Mouse (Mus musculus) lung, postnatal 36 days (tissue): ENCODE data around the gene Qpct.
A peak's percentile ranks its signal among the peaks of the same experiment; 100 is the strongest.

Experiments used
- DNase-seq: peaks from one replicate; pipeline ENCODE4 v3.0.0; 2022; ENCODE audit warnings: mixed read lengths

Qpct gene

DNA sequence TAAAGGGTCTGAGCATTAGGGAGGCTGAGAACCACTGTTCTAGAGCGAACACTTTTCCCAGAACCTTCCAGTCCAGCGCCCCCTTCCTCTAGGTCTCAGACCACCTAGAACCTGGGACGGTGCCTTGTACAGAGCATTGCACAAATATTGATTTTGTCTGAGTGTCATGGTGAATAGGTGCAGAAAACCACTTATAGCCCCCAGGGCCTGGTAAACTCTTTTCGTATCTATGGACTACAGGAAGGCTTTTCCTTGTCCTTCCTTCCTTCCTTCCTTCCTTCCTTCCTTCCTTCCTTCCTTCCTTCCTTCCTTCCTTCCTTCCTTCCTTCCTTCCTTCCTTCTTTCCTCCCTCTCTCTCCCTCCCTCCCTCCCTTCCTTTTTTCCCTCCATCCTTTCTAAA lies at the start of gene Qpct:
Qpct (plus strand) TSS at position 301 of the 400 bp plus-strand sequence.
- no peak for DNase-seq

DNA sequence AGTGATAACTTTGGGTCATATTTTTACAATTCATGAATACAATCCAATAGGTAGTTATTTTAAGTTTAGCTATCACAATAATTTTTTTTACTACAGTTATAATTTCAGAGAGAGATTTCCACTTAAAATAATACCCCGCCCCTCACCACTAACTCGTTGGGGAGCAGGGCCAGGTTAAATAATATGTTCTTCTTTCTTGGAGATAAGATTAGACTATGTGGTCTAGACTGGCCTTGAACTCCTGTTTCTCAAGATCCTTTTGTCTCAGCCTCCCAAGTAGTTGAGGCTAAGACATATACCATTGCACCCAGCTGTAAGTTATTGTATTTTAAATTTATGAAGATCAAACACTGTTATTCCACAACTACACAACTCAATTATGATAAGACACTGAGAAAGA lies 38.1 kb upstream of the Qpct start:
- DNase-seq = no peak

DNA sequence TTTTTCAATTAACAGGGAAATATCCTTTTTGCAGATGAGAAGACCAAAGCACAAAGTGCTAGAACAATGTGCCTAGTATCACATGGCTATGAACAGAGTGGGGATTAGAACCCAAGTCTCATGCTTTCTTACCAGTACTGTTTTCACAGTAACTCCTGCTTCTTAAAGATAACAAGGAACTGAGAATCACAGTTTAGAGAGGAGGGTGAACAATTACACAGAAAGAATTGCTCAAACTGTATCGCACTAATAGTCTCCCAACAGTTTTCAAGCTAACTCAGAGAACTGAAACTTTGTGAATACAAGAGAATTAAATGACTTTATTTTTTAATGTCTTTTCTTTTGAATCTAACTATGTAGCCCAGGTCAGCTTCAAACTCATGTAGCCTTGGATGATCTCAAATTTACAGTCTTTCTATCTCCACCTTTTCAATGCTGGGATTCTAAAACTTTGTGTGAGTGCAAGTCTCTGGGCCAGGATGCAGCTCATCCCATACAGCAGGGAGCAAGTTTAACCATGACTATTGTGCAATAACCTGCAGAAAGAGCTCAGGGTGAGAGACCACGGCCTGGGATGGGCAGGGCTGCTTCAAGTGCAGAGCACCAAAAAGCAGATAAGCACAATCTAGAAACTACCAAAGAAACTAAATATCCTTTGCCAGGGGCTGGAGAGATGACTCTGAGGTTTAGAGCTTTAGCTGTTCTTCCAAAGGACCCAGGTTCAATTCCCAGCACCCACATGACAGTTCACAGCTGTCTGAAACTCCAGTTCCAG lies 36.6 kb upstream of the Qpct start:
- DNase-seq = no peak

DNA sequence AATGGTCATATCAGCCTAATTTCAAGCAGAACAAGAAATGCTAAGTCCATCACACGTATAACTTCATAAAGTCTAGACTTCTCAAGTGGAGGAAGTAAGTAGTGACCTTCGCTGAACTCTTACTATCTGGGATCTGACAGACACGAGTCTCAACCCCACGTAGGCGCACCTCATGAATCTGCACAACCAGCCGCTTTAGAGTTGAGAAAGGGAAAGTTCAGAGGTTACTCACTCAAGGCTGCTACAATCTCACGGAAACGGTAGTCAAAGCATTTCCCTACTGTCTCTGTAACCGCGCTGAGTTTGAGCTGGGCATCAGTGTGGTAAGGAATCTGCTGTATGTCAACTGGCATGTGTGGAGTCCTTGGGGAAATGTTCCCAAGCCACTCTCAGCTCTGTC lies 35.9 kb upstream of the Qpct start:
- no peak for DNase-seq

DNA sequence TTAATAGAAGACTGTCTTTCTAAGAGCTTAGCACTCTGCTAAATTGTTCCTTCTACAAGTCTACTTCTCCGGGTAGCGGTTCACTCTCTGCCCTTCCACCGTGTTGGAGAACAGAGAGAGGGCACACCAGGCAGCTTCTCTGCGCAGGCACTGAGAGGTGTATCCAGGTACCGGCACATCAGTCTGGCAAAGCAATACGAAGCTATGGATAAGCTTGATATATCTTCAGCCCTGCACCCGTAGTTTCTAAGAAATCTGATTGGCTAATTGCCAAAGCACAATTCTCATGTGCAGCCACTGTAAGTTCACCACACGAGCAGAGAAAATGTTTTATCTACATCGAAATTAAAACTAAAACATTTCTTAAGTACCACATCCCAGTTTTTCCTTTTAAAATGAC lies 33.3 kb upstream of the Qpct start:
- no peak for DNase-seq

DNA sequence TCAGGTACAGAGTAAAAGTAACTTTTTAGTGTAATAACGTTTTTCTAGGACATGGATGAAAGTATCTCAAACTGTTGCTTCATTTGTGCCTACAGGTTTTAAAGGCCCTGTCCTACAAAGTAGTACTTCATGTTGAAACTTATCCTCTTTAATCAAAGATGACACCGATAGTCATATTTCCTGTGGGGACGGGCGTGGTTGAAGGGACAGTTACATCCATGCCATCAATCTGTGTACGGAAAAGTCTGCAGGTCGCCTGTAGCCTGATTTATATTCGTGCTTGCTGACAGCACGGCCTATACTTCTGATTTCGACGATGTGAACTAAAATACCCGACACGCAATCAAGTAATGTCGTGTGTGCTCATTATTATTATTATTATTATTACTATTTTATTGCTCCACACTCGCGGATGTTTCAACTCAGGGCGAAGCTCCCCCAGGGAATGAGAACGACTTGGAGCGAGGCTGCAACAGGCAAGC lies 31.9 kb upstream of the Qpct start:
- peak; percentile 39 for DNase-seq

DNA sequence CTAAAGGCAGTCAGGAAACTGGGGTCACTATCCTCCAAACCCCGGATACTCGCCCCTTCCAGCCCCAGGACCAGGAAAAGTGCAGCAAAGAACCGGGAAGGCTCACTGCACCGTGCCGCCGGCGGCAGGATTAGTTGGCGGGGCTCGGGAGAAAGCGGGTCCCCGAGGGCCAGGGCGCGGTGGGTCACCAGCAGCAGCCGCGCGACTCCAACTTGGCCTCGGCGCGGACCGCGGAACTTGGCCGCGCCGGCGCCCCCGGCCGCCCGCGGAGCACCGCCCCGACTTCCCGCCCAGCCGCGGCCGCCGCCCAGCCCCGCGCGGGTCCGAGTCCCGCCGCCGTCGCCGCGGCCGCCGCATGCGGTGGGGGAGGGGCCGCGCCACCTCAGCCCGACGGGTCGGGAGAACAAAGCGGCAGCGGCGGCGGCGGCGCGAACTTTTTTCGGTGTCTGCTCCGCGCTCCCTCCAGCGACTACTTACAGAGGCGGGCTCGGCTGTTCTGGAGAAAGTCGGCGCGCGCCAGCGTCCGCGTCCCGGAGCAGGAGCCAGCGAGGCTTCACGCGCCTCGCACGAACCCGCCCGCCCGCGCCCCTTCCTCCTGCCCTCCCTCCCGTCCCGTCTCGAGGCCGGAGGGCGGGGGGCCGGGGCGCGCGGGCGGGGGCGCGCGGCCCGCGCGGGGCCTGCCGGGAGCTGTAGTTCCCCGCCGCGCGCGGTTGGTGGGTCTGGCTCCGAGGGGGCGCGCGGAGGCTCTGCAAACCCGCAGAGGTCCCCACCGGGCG lies 31.3 kb upstream of the Qpct start, which contains the start of gene Prkd3:
Prkd3 (minus strand) TSS at position 609 of the 776 bp plus-strand sequence.
- peak; percentile 70 for DNase-seq

DNA sequence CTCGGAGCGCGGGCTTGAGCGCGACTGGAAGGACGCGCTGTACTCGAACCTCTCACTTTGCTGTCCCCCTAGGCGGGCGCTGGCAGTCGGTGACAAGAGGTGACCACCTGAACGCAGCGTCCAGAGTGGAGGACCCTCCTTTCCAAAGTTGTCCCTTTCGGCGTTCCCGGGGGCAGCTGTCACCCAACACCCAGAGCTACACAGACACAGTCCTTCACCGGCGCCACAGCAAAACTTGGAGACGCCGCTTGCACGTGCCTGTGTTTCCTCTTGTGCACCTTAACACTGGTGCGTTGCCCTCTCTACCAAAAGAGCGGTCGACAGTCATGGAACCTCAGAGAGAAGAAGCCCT lies 30.7 kb upstream of the Qpct start:
- no peak for DNase-seq

DNA sequence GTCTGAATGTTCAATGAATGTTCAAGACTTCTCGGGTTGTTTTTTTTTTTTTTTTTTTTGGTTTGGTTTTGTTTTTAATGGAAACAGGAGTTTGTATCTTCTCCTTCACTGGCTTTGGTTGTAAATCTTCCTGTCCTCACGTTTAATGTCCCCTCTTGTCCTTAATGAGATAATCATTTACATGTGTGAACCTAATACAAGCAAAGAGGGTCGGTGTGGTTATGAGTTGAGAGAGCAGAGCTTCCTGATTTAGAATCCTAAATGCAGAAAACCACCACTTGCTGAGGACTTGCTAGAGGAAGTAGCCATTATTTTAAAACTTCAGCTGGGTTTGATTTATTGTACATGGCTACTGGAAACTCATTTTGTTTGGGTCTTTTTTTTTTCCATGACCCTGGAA lies 29.0 kb upstream of the Qpct start:
- no peak for DNase-seq

DNA sequence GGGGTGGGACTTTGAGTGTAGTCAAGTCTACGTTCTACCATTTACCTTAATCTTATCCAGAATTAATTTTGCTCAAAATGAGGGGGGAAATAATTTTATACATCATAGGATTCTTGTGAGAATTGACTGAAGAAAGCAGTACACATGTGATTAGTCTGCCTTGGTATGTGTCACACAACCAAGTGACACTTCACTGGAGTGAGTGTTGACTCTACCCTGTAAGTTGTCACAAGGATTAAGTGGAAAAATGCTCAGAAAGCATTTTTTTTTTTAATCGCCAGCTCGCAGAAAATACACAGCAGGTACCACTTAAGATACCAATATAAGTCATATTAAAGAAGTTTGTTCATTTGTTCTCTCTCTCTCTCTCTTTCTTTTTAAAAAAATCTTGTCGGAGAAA lies 27.2 kb upstream of the Qpct start:
- peak; percentile 49 for DNase-seq

DNA sequence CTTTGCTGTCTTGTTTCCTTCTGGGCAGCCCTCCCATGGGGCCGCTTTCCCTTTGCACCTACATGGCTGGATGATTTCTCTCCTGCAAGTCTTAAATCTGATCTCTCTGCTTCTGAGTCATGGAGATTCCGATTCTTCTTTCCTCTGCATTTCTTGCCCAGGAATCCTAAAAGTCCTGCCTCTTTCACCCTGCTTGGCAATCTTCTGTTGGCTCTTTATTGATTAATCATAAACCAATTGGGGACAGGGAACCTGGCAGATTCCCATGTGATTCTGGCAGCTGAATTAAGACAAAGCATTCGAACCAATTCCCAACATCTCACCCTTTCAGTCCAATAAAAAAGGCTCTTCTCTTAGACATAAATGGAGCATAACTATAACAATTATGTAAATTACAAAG lies 22.5 kb upstream of the Qpct start:
- DNase-seq = no peak

DNA sequence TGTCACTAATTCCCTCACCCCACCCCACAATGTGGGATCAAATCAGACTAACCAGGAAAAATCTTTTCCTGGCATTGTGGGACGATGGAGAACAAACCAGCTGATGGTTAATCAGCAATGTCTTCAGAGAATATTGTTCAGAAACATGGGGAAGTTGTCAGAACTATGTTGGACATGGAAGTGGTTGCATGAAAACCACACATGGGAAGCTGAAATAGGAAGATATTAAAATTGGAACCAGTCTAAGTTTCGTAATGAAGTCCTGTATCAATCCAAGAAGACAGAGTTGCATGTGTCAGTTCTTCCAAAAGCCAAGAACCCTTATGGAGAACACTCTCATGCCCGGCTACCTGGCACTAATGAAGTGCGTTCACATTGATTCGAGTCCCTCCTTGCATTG lies 20.1 kb upstream of the Qpct start:
- no peak for DNase-seq

DNA sequence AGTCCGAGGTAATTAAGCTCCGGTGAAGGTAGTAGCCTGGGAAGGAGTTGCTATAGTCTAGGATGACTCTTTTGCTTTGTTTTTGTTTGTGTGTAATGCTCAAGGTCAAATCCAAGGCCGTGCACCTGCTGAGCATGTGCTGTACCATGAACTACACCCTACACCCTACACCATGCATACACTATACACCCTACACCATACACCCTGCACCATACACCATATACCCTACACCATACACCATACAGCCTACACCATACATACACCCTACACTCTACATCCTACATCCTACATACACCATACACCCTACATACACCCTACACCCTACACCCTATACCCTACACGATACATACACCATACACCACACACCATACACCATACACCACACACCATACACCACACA lies 18.9 kb upstream of the Qpct start:
- no peak for DNase-seq

DNA sequence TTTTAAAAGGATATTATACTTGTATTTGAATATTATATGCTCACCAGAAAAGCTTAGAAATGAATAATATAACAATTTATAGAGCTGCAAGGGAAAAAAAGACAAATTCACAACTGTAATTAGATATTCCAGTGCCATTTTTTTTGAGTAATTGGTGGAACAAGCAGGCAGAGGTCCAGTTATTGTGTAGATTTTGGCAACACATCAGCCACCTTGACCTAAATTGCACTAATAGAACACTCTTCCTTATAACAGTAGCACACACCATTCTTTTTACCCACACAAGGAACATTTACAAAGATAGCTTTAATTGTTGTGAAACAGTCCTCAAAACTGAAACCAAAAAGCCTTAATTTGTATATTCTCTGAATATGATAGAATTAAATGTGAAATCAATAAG lies 12.0 kb upstream of the Qpct start:
- no peak for DNase-seq

DNA sequence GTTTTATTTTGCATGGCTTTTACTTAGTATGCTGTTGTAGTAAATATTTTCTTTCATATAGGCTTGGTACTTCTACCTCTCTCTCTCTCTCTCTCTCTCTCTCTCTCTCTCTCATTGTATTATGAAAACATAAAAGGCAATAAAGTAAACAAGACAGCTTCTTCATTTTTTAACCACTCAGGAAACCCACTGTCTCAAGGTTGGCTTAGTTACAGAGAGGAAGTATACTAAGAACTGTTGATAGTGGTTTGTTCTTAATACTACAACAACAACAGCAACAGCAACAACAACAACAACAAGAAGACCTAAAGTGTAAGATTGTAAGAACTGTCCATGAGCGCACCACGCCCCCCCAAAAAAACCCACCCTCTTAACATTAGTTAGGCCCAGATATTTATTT lies 8.0 kb upstream of the Qpct start:
- no peak for DNase-seq

DNA sequence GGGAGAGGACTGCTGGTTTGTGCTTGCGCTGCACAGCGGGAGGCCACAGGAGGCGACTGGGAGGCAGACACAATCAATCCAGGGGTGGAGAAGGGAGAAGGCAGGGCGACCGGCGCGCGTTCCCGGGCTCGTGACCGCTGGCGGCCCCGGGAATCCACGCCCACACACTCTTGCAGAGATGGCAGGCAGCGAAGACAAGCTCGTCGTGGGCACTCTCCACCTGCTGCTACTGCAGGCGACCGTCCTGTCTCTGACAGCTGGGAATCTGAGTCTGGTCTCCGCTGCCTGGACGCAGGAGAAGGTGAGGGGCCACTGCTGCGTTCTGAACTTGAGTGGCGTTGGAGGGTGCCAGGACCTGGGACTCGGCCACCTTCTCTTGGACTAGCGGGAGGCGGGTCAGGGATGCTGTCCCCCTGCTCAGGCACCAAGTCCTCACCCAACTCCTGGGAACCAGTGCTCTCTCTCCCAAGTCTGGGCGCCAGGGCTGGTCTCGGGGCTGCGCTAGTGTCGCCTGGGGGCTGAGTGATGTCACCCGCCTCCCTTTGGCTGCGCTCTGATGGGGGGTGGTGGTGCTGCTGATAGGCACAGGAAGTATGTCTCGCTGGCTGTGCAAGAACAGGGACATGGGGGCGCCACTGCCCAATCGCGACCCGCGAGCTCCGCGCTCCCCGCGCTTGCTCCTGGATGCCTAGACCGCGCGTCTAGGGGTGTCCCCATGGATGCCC lies 544 bp downstream of the Qpct start:
- peak; percentile 77 for DNase-seq

DNA sequence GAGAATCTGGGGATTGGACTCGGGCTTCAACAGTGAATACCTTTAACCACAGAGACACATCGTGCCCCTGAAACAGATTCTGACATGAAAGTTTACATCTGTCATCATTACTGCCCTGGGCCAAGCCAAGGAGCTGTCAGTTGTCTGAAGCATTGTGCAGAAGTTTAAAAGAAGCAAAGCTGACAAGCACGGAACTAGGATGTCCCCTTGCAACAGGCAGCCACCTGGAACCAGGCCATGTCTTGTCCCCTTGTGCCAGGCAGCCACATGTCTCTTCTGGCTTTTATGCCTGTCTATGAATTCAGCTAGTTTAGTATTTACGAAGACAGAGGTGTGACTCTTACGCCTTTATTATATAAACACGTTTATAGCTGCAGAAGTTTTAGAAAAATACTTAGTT lies 6.6 kb downstream of the Qpct start:
- no peak for DNase-seq

DNA sequence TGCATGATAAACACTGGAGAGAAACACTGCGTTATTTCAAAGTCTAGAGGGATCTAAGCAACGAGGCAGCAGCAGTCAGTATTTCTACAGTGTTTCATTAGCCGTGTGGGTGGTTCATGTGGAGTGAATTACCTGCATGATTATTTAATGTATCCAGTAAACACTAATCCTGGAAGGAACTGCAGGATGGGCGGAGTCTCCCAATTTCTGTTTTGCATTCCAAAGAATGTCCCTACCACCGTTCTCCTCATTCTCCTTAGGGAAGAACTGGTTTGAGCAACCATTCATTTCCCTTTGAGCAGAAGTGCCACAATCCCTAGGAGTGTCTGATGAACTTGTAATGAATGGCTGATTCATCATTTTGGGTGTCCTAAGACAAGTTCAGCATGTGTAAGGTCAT lies 8.5 kb downstream of the Qpct start:
- DNase-seq = no peak

DNA sequence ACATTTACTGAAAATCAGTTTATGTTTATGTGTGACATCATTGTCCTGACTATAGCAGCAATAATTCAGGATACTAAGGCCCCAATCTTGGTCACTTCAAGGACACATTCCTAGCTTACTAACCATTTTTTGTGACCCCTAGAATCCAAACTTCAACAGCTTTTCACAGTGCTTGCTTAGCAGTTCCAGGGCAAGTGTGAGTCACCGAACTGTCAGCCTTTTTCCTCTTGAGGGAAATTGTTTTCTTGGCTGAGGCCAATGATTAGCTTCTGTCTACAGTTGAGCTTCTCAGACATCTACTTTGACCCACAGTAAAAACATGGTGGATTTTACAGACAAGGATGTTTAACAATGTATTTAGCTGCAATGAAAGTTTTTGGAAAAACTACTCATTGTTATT lies 12.5 kb downstream of the Qpct start:
- no peak for DNase-seq

DNA sequence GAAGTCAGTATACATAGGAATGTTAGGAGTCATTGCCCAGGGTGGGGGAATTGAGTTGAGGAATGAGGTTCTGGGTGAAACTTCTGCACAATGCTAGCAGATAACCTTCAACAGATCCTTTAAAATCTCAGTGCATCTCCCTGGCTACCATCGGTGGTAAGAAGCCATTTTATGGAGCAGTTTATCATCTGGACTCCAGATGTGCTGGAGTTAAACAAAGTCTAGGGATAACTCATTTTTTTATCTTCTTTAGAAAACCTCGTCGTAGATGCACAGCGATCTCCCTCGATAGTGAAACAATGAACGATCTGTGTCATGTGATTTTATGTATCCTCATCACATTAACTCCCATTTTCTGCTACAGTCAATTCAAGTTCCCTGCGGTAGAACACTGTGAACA lies 16.9 kb downstream of the Qpct start:
- no peak for DNase-seq

DNA sequence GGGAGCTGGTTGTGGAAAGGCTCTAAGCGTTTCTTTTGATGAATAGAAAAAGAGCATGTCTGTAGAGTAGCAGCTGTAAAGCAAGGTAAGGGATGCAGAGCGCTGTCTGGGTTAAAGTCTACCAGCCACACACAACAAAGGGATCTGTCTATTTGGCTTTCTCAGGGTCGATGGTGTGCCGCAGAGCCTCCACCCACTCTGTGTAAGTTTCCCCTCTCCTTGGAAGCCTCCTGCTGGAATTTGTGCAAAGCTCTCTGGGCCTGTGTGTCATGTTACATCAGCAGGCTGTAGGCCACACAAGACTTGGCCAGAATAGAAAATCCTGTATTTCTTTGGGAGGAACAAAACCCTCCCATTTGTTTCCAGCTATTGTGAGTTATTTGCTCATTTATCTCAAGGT lies 17.3 kb downstream of the Qpct start:
- peak; percentile 20 for DNase-seq

DNA sequence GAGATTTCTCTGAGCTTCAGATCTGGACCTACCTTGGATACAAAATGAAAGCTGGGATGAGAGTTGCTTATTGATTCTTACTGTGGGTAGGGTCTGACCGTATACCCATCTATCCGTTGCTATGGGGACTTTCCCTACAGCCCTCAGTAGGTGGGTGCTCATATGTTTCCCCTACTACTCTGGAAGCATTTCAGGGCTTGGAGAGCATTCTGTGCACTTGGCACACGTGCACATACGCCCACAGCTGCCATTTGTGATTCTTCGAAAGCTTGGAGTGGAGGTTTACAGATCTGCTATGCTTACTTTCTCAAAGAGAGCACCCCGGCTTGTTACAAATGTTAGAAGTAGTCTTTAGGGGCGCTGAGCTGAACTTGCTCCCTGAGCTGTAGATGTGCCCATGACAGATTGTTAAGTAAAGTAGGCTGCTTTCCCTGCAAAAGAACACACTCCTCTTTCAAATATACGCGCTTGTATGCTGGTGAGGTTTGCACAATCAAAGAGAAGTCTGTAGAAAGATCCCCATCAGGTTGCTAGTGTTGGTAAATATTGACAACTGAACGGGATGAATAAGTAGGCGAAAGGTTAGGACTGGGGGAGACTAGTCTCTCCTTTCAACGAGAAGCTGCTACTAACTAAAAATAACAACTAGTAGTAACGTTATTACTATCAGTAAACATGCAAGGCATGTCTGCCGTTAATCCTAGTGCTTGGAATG lies 18.2 kb downstream of the Qpct start:
- peak; percentile 9 for DNase-seq

DNA sequence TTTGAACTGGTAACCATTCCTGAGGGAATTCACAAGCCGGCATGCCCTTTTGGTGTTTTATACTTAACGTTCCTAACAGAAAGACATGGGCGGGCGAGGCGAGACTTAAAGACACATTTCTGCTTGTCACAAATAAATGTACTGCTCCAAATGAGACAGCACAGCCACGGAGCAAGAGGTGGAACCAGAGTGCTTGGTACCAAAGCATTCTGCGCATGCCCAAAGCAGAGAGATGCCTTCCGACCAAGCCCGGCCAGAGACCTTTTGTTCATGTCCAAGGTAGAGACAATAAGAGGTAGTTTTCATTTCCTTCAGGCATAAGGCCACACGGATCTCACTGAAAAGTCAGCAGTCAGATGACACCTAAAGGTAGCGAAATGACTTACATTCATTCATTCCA lies 20.2 kb downstream of the Qpct start:
- DNase-seq = no peak
